Mouse (Mus musculus) MEL-GATA-1-ER (cell line): ENCODE data around the gene Trim3.

Source experiments
- DNase-seq: peaks from one replicate; pipeline ENCODE4 v3.0.0-alpha.2; 2012; ENCODE audit warnings: low read depth; ENCODE audit errors: extremely low read depth

The Trim3 gene

DNA sequence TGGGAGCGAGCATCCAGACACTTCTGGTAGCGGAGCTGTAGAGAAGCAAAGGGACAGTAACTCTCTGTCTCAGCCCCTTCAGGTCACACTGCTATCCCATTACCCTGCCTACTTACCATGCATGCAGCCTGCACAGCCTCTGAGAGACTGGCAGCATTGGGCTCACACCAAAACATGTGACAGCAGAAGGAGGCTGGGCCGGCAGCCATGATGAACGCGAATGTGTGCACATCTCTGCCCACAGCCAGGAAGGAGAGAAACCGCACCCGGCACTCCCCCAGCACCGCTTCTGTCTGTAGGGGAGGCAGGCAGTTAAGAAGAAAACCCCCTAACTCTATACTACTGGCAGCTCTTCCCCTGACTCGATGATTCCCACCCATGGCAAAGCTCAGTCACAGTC, 74.4 kb downstream of the Trim3 start:
- no peak for DNase-seq

DNA sequence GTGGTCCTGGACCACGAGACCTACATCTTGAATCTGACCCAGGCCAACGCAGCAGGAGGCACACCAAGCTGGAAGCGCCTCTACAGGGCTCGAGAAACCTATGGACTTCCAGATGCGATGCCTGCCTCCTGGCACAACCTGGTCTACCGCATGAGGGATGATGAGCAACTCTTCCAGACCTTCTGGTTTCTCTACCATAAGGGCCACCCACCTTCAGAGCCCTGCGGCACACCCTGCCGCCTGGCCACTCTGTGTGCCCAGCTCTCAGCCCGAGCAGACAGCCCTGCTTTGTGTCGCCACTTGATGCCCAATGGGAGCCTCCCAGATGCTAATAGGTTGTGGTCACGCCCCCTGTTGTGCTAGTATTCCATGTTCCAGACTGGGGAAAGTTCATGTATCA, 75.7 kb downstream of the Trim3 start:
- no peak for DNase-seq

DNA sequence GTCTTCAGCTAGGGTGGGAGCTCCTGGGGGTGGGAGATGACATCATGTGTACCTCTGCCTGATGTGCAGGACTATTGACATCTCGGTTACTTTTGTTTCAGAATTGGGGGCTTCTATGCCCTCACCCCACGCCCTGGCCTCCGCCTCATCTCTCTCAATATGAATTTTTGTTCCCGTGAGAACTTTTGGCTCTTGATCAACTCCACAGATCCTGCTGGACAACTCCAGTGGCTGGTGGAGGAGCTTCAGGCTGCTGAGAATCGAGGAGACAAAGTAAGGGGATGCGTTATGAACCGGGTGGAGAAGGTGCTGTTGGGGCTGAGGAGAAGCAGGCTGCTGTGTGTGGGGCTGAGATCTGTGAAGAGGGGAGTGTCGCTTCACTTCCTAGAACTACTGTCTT, 77.0 kb downstream of the Trim3 start:
- DNase-seq = no peak

DNA sequence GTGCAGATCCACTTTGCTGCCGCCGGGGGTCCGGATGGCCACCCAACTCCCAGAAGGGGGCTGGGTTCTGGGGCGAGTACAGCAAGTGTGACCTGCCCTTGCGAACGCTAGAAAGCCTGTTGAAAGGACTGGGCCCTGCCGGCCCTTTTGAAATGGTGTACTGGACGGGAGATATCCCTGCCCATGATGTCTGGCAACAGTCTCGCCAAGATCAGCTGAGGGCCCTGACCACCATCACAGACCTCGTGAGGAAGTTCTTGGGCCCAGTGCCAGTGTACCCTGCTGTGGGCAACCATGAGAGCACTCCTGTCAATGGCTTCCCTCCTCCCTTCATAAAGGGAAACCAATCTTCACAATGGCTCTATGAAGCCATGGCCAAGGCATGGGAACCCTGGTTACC, 77.8 kb downstream of the Trim3 start:
- no peak for DNase-seq
